17 mouse cellular contexts compared by ENCODE assay signal in genomic region chr13:34398847-34399246, GRCm38 (mm10). TPM values are rescaled to one million over a fixed set of nuclear protein-coding genes. Genes with fewer than 3 reads are reported as not detected.
DNase-seq lines count a peak whose midpoint lies in the region; ATAC-seq and TF ChIP-seq lines count a peak whose summit lies in the region.
"Had no signal": no experiment of that assay in that cellular context is flagged by ENCODE, and none has a peak within 500 bp of the region (broad histone marks: within the 10 kb centered on the region; RNA-seq: fewer than 3 reads in every experiment).

No protein-coding gene starts in this region.

- peak overlapping the region; percentile 48 to 66 for H3K4me3 ChIP-seq in MEL (ENCODE audit: control insufficient read depth in 1 of 2, insufficient read depth in 1 of 2, low read depth in 2 of 2, low read length in 2 of 2)
- H3K4me3 ChIP-seq in liver, embryonic 16.5 days (ENCODE audit: low read depth, low read length) = no peak overlapping the region
- H3K4me3 ChIP-seq: embryonic facial prominence, embryonic 15.5 days; forebrain, embryonic 15.5 days; gastrocnemius, adult 2 months; limb, embryonic 13.5 days; neural tube, embryonic 12.5 days had no signal

- H3K4me1 ChIP-seq in MEL (ENCODE audit: control insufficient read depth in 1 of 2, insufficient read depth in 2 of 2, low read length in 2 of 2) = peaks cover 4 to 7% of the 10 kb centered on the region in 2 experiments; a peak in 3 of 4 replicates
- peaks cover 14% of the 10 kb centered on the region for H3K4me1 ChIP-seq in liver, embryonic 16.5 days (ENCODE audit: control insufficient read depth, low read depth, low read length)
- H3K4me1 ChIP-seq: forebrain, embryonic 15.5 days had no signal

- H3K36me3 ChIP-seq in MEL (ENCODE audit: control insufficient read depth in 1 of 2, insufficient read depth in 2 of 2, low read length in 2 of 2) = peaks cover 0 to 3% of the 10 kb centered on the region in 2 experiments; a peak in 2 of 4 replicates
- H3K36me3 ChIP-seq in liver, embryonic 16.5 days (ENCODE audit: control insufficient read depth, insufficient read depth) = no peaks in the 10 kb centered on the region
- H3K36me3 ChIP-seq: embryonic facial prominence, embryonic 15.5 days; forebrain, embryonic 15.5 days; limb, embryonic 13.5 days; neural tube, embryonic 12.5 days had no signal

- peak; percentile 62 to 69 for TF ChIP-seq EP300 in MEL (IDR thresholded peaks at IDR 0.05; ENCODE audit: low read depth in 1 of 2, low read length in 2 of 2)

- ATAC-seq in erythroid progenitor cell, adult 5-6 weeks (replicated peaks; ENCODE audit: low FRiP score, poor library complexity, severe bottlenecking) = peak; percentile 72; the same call in 1 of the 2 replicates
- ATAC-seq in liver, embryonic 16.5 days (ENCODE audit: low read depth) = peak; percentile 59; the same call in 1 of the 2 replicates
- ATAC-seq: forebrain, embryonic 15.5 days; hindbrain, embryonic 16.5 days; midbrain, embryonic 16.5 days had no signal

- 21% methylated on average over 3 of the region's 3 CpGs for WGBS in liver, embryonic 16.5 days (ENCODE audit: insufficient replicate concordance)

- H3K9ac ChIP-seq in MEL (ENCODE audit: control insufficient read depth, low read depth, low read length, poor library complexity, severe bottlenecking) = no peak overlapping the region
- H3K9ac ChIP-seq in liver, embryonic 16.5 days (ENCODE audit: low read depth, low read length) = no peak overlapping the region
- H3K9ac ChIP-seq: embryonic facial prominence, embryonic 15.5 days; forebrain, embryonic 15.5 days; limb, embryonic 13.5 days; neural tube, embryonic 12.5 days had no signal

- DNase-seq in 416B (ENCODE audit: low read depth) = peak; percentile 76
- peak; percentile 77 for DNase-seq in MEL (ENCODE audit: low read depth, low spot score)
- no peak for DNase-seq in thymus, postnatal 36 days
- DNase-seq in frontal cortex, adult 2 months (ENCODE audit: extremely low spot score in 1 of 2, low spot score in 1 of 2) = no peak
- no peak for DNase-seq in gastrocnemius, adult 8-10 months (ENCODE audit: low spot score in 2 of 2)
- DNase-seq: cerebellum, adult 8-10 months; gastrocnemius, adult 2 months; right cerebral cortex, postnatal 25 days had no signal

- H3K27me3 ChIP-seq in MEL (ENCODE audit: control insufficient read depth in 1 of 2, insufficient read depth in 2 of 2, low read length in 2 of 2) = 0 out of 4 replicates have a peak, but pooled peaks cover 0 to 1% of the 10 kb centered on the region in 2 experiments
- no peaks in the 10 kb centered on the region for H3K27me3 ChIP-seq in liver, embryonic 16.5 days (ENCODE audit: control insufficient read depth, insufficient read depth, low read depth, low read length)
- H3K27me3 ChIP-seq: embryonic facial prominence, embryonic 15.5 days; forebrain, embryonic 15.5 days; limb, embryonic 13.5 days; neural tube, embryonic 12.5 days had no signal

- no peak for TF ChIP-seq POLR2A in MEL (IDR thresholded peaks at IDR 0.05; ENCODE audit: control insufficient read depth in 1 of 2, insufficient read depth in 1 of 2, low read depth in 1 of 2, low read length in 2 of 2, poor library complexity in 1 of 2)

- H3K79me2 ChIP-seq in MEL (ENCODE audit: control insufficient read depth, insufficient read depth, low read length, poor library complexity) = no peaks in the 10 kb centered on the region

- peak overlapping the region; percentile 12; the same call in 1 of the 2 replicates for H3K4me2 ChIP-seq in liver, embryonic 16.5 days (ENCODE audit: low read depth, low read length)
- H3K4me2 ChIP-seq: embryonic facial prominence, embryonic 15.5 days; forebrain, embryonic 15.5 days; limb, embryonic 13.5 days; neural tube, embryonic 12.5 days had no signal

- TF ChIP-seq RAD21 in MEL (IDR thresholded peaks at IDR 0.05; ENCODE audit: low read depth, low read length) = no peak

- no peak for TF ChIP-seq CTCF in MEL (IDR thresholded peaks at IDR 0.05 in 2 of 3, conservative IDR thresholded peaks at IDR 0.05 in 1 of 3; ENCODE audit: control insufficient read depth in 1 of 3, insufficient read depth in 1 of 3, low read depth in 2 of 3, low read length in 3 of 3, poor library complexity in 1 of 3, severe bottlenecking in 1 of 3)

- peak overlapping the region; percentile 14; the same call in 1 of the 2 replicates for H3K27ac ChIP-seq in MEL (ENCODE audit: control insufficient read depth, low read depth, low read length)
- no peak overlapping the region for H3K27ac ChIP-seq in liver, embryonic 16.5 days (ENCODE audit: low read length)
- H3K27ac ChIP-seq: forebrain, embryonic 15.5 days; gastrocnemius, adult 2 months; limb, embryonic 13.5 days; macrophage; neural tube, embryonic 12.5 days had no signal

- no peaks in the 10 kb centered on the region for H3K9me3 ChIP-seq in MEL (replicated peaks; ENCODE audit: insufficient read depth, low read length)
- H3K9me3 ChIP-seq in liver, embryonic 16.5 days (replicated peaks; ENCODE audit: control insufficient read depth, low read length) = no peaks in the 10 kb centered on the region
- H3K9me3 ChIP-seq: embryonic facial prominence, embryonic 15.5 days; forebrain, embryonic 15.5 days; limb, embryonic 13.5 days; neural tube, embryonic 12.5 days had no signal

TF ChIP-seq in MEL, 35 proteins besides CTCF, POLR2A, EP300 and RAD21:
- TF ChIP-seq ETS1 (IDR thresholded peaks at IDR 0.05; ENCODE audit: low read depth, low read length) (peak; percentile 57), NELFE (IDR thresholded peaks at IDR 0.05; ENCODE audit: low read depth, low read length) (no peak), GABPA (IDR thresholded peaks at IDR 0.05; ENCODE audit: low read depth, low read length) (peak; percentile 94), GATA1 (IDR thresholded peaks at IDR 0.05; ENCODE audit: low read depth, low read length) (0 out of 2 replicates have a peak, but pooled peaks have one; percentile 31), KAT2A (conservative IDR thresholded peaks at IDR 0.05; ENCODE audit: low read depth, low read length) (no peak), POLR2AphosphoS2 (IDR thresholded peaks at IDR 0.05; ENCODE audit: low read length) (no peak), POLR2AphosphoS5 (IDR thresholded peaks at IDR 0.05; ENCODE audit: borderline replicate concordance, low read depth, low read length) (no peak), MEF2A (IDR thresholded peaks at IDR 0.05; ENCODE audit: extremely low read depth, insufficient replicate concordance, low read depth, low read length, poor library complexity, severe bottlenecking) (no peak), MAFK (IDR thresholded peaks at IDR 0.05; ENCODE audit: borderline replicate concordance, low read depth, low read length) (peak; percentile 78; the same call in 1 of the 2 replicates), RCOR1 (IDR thresholded peaks at IDR 0.05; ENCODE audit: low read depth, low read length) (peak; percentile 41; the same call in 1 of the 2 replicates)

RNA-seq across cellular contexts. Expression of gene Slc22a23, which starts 53.9 kb away (rescaled TPM):
- 20.0 and 22.2 TPM in 2 replicates for total RNA-seq in MEL (2012; rRNA removed)
- 10 to 100 TPM in 1 of 2 experiments, not detected in 1; 24.3 TPM for polyA plus RNA-seq in MEL (2012; ENCODE audit: insufficient read depth in 1 of 2, insufficient read length in 2 of 2, low read depth in 1 of 2, low replicate concordance in 2 of 2, missing spikeins in 1 of 2)
- 97.7 and 102 TPM in 2 replicates for total RNA-seq in erythroid progenitor cell, adult 5-6 weeks (2015; ENCODE audit: low replicate concordance)
- total RNA-seq in erythroid progenitor cell, adult 5-6 weeks (2017; ENCODE audit: low replicate concordance) = 107 and 114 TPM in 2 replicates
- polyA plus RNA-seq in liver, embryonic 16.5 days (2015; fragmentation: Nextera tagmentation; extraction: Ambion mirVana) = 6.7 and 8.2 TPM in 2 replicates
- 41.0 and 44.9 TPM in 2 replicates for polyA plus RNA-seq in frontal cortex, adult 2 months (2012; rRNA removed)
- total RNA-seq in gastrocnemius, adult 8-10 months (2022) = 10 to 100 TPM in 2 of 4 experiments, 1 to 10 TPM in 2; 6.1 to 12.3 (median 8.7) TPM

Comparison
In these comparisons a context has a peak if more than half of its experiments do, and no peak if none do; other contexts are left out.
1. DNase-seq: peak in 416B (single experiment) and MEL (single experiment); none in thymus, postnatal 36 days (0 of 2), frontal cortex, adult 2 months (0 of 2) and gastrocnemius, adult 8-10 months (0 of 2).